Mouse (Mus musculus): ENCODE data around the gene Khnyn.

Khnyn gene

GRCm38 (mm10) chr14:55922475-55923232 lies 37.9 kb downstream of the Khnyn start:
- no peak for DNase-seq

DNA sequence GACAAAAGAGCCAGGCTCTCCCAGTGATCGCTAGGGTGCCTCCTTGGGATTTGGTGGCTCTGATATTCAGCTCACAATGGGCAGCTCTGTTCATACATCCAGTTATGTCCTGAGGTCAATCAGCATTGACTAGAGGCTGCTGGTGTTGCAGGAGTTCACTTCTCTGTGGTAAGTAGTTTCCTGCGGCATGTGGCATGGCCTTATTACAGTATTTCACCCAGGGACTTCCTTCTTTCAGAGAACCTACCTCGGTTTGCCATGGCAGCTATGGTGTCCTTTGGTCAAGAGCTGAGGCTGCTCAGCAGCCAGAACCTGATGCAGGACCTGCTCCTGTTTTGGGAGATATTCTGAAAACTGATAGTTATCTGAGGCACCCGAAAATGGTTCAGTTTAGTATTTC lies 42.1 kb downstream of the Khnyn start:
- DNase-seq, result no peak

DNA sequence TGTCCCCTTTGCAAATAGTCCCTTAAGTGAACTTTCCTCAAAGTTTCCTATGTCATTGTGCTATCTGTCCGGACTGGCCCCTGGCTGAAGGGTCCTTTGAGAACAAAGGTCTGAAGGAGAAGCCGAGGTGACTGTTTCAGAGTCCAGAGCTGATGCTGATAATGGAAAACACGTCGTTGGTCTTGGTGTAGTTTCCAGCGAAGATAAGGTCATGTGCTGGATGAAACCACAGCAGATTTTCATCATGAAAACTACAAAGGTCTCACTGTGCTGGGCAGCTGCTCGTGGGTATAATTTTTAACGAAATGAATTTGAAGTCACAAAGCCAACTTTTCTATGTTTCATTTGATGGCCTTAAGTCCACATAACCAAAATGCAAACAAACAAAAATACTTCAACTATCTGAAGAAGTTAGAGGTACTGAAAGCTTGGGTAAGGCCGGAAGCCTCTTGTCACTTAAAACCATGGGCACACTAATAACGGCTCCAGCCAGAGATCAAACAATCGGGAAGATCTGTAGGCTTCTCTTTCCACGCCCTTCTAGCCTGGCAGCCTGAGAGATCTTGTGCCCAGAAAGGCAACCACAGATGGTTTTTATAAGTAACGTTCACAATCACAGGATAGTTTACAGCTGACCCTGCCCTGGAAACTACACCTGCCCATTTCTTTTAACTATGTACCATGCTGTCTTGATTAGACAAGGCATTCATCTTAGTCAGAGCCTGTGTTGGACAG lies 44.7 kb downstream of the Khnyn start:
- DNase-seq, result no peak

- DNase-seq, result no peak
These were observed 48.8 kb downstream of the Khnyn start for GRCm38 (mm10) chr14:55933586-55933985.

DNA sequence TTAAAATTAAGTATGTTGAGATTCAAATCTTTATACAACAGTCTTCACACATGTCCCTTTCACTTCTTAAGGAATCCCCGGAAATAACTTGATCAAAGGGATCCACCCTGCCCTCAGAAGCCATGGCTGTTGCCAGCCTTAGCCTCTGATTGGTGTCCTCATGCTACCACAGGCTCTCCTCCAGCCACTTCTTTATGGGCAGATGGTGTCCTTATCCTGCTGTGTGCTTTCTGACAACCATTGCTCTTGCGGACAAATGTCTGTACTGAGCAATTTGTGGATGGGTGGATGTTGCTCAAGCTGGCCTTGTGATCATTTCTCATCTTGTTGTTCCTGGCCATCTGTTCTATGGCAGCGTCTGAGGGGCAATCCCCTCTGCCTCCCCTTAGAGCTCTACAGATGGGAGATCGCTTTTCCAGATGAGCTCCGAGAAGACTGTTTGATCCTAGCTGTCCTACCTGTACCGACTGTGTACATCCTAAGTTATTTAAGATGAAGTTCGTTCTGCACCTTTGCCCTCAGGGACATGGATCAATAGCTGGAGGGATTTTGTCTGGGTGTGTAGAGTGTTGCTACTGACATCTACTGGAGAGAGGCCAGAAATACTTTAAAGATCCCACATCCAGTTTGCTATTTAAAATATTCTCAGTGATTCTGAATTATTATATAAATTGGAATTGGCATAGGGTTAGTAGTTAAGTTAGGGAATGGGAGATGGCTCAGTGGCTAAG lies 55.5 kb downstream of the Khnyn start:
- DNase-seq, result no peak

GRCm38 (mm10) chr14:55943601-55944000 lies 58.9 kb downstream of the Khnyn start:
- no peak for DNase-seq

DNA sequence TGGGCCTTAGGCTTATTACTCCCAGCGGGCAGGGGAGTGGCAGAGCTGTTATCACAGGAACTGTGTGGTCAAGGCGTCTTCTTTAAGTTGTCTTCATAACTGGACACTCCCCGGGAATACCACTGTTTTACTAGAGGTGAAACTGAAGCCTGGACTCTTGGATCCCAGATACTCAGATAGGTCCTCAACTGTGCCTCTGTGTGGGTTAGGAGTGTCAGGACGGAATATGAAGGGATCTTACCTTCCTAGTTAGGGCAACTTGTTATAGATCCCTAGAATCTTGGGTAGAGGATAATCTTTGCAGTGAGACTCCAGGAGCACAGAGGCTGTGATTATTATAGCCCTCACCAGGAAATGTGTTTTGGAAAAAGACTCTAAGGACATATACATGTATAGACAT lies 59.8 kb downstream of the Khnyn start, which contains the start of gene Cma1:
TSS of gene Cma1 (minus strand) at position 101 of the 400 bp plus-strand sequence.
- DNase-seq, result no peak

- DNase-seq, result no peak
These were observed 61.7 kb downstream of the Khnyn start for GRCm38 (mm10) chr14:55946269-55946969.
